Mouse (Mus musculus): ENCODE data around the gene Ddx50.

DNA sequence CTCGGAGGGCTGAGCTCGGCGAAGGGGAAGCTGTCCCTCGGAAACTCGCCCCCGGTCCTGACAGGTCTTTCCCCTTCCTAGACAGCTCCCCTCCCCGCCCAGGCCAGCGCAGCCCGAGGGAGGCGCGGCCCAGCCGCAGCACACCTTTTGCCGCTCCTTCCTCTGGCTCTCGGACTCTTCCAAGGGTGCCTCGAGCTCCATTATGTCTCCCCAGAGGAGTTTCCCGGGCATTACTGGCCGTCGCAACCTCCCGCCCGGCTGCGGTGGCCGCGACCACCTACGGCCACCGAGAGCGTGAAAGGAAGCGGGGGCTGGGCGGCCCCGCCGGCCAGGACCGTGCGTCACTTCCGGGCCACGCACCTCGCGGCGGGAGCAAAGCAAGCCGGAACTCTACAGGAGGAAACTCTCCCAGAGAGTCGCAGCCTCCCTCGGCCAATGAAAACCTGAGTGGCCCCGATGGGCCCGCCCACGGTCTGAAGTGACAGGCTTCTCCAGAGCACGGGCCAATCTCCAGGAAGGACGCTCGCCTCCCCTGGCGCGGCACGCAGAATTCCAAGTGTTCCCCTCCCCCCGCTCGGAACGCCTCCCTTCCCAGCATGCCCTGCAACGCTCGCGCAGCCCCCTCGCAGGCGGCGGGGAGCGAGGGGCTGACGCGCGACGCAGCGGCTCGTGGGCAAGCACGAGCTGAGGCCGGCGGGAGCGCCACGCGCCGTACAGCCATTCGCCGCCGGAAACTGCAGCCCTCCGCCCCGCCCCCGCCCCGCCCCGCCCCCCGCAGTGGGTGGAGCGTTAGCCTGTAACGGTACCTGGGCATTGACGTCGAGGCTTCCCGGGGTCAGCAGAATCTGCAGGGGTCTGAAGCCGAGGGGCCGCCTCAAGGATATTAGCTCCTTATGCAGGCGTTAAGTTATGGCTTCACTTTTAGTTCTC is at the start of gene Ddx50:
- TF ChIP-seq CTCF (IDR thresholded peaks at IDR 0.05; ENCODE audit: borderline replicate concordance, extremely low read depth, insufficient read depth, insufficient read length) (no peak), POLR2A (IDR thresholded peaks at IDR 0.05; ENCODE audit: borderline replicate concordance, extremely low read depth, insufficient read depth, insufficient read length, poor library complexity, severe bottlenecking) (peak; percentile 93)
